Mouse (Mus musculus) cerebellum, adult 2 months (tissue): ENCODE data around the gene Cldn7.

Experiments used
- CTCF ChIP-seq: fragments of 200-500 bp; IDR thresholded peaks from 2 replicates; pipeline ENCODE4 v1.5.1; 2011; ENCODE audit warnings: low read depth, mild to moderate bottlenecking, control low read depth, low read length, moderate library complexity, borderline replicate concordance; ENCODE audit not compliant: insufficient read depth
- POLR2A ChIP-seq: fragments of 200-500 bp; IDR thresholded peaks from 2 replicates; pipeline ENCODE4 v1.6.1; 2011; ENCODE audit warnings: low read length, control low read depth, borderline replicate concordance; ENCODE audit not compliant: insufficient read depth

DNA sequence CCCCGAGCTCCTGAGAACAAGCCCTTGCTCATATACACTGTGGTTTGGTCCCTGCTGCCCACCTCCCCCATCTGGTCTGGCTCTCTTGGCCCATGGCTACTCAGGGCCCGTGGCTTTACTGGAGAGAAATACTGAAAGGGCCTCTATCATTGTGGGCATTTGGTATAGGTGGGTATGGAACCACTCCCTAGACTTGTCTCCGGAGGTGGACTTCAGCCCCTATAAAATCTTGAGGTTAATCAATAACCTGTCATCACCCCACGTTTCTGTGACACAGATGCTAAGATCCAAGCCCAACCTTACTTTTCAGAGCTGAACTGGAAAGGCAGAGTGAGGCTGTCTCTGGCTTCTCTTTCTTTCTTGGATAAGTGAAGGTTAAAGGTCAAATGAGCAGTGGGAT, 4.2 kb downstream of the Cldn7 start:
- no peak for TF ChIP-seq CTCF
- TF ChIP-seq POLR2A, result no peak
